Mouse (Mus musculus): ENCODE data around the gene Atg2a. TPM values are rescaled to one million over a fixed set of nuclear protein-coding genes. Genes with fewer than 3 reads are reported as not detected.
"Not testable (repeated sequence)": the region's sequence is repeated elsewhere in the genome, so short reads cannot be mapped to it uniquely, and the experiment has no call there.

Gene Atg2a
- total RNA-seq, 1 experiment from 2014 or later: 33.2 TPM

- ATAC-seq (replicated peaks; ENCODE audit: insufficient number of reproducible peaks, low FRiP score, low TSS enrichment, poor library complexity, severe bottlenecking): 0 out of 2 replicates have a peak, but pooled peaks have one; percentile 10
Measured at GRCm38 (mm10) chr19:6306137-6306551, 64.7 kb downstream of the Atg2a start, which contains the start of gene Cdc42bpg. Gene Cdc42bpg (plus strand): TSS chr19:6306456.

- peak; percentile 52 for ATAC-seq (replicated peaks; ENCODE audit: insufficient number of reproducible peaks, low FRiP score, low TSS enrichment, poor library complexity, severe bottlenecking)
Measured at GRCm38 (mm10) chr19:6306586-6306985, 65.1 kb downstream of the Atg2a start.

- no peak for ATAC-seq (replicated peaks; ENCODE audit: insufficient number of reproducible peaks, low FRiP score, low TSS enrichment, poor library complexity, severe bottlenecking)
Measured at GRCm38 (mm10) chr19:6307733-6308531, 66.5 kb downstream of the Atg2a start.

- ATAC-seq (replicated peaks; ENCODE audit: insufficient number of reproducible peaks, low FRiP score, low TSS enrichment, poor library complexity, severe bottlenecking): no peak
Measured at GRCm38 (mm10) chr19:6310181-6310580, 68.7 kb downstream of the Atg2a start.

GRCm38 (mm10) chr19:6311783-6312182 is 70.3 kb downstream of the Atg2a start:
- ATAC-seq (replicated peaks; ENCODE audit: insufficient number of reproducible peaks, low FRiP score, low TSS enrichment, poor library complexity, severe bottlenecking): not testable (repeated sequence)

Other genes with a start within 250 kb of the Atg2a start
- gene Capn1, start 225.8 kb upstream of the Atg2a start, total RNA-seq (2017): 45.8 to 78.2 TPM (median 59.2 TPM) in 3 replicates
- gene Syvn1, start 195.1 kb upstream of the Atg2a start, total RNA-seq (2017): 7.7 to 16.8 TPM (median 11.2 TPM) in 3 replicates
- 10.1 to 30.8 TPM (median 29.6 TPM) in 3 replicates for gene Mrpl49, start 183.9 kb upstream of the Atg2a start, total RNA-seq (2017)
- gene Fau, start 183.8 kb upstream of the Atg2a start, total RNA-seq (2017): 2,354 to 3,035 TPM (median 2,719 TPM) in 3 replicates
- 4.8 to 9.3 TPM (median 8.4 TPM) in 3 replicates for gene Znhit2, start 180.5 kb upstream of the Atg2a start, total RNA-seq (2017)
- gene Tm7sf2, start 173.3 kb upstream of the Atg2a start, total RNA-seq (2017): 5.5 to 18.5 TPM (median 8.9 TPM) in 3 replicates
- gene Vps51, start 164.4 kb upstream of the Atg2a start, total RNA-seq (2017): 61.1 to 80.8 TPM (median 75.6 TPM) in 3 replicates
- not detected in 3 replicates for gene Tmem262, start 161.6 kb upstream of the Atg2a start, total RNA-seq (2017)
- 0.43 TPM in 1 of 3 replicates, not detected in the others for gene Gm28374, start 159.4 kb upstream of the Atg2a start, total RNA-seq (2017)
- gene Zfpl1, start 156.7 kb upstream of the Atg2a start, total RNA-seq (2017): 29.3 to 49.8 TPM (median 34.6 TPM) in 3 replicates
- gene Cdca5, start 156.7 kb upstream of the Atg2a start, total RNA-seq (2017): 0.49 to 0.76 TPM (median 0.75 TPM) in 3 replicates
- gene AC131692.1, start 147.2 kb upstream of the Atg2a start, total RNA-seq (2017): 1.4 TPM in 1 of 3 replicates, not detected in the others
- 1.3 TPM in 1 of 3 replicates, not detected in the others for gene Naaladl1, start 135.9 kb upstream of the Atg2a start, total RNA-seq (2017)
- 2.1 to 2.6 TPM (median 2.1 TPM) in 3 replicates for gene Sac3d1, start 123.0 kb upstream of the Atg2a start, total RNA-seq (2017)
- gene Snx15, start 113.4 kb upstream of the Atg2a start, total RNA-seq (2017): 8.8 to 22.5 TPM (median 11.5 TPM) in 3 replicates
- gene Batf2, start 100.7 kb upstream of the Atg2a start, total RNA-seq (2017): 0.78 to 5.3 TPM (median 1.9 TPM) in 3 replicates
- 4.8 to 9.6 TPM (median 5.8 TPM) in 3 replicates for gene Arl2, start 100.1 kb upstream of the Atg2a start, total RNA-seq (2017)
- not detected in 3 replicates for gene Majin, start 57.3 kb upstream of the Atg2a start, total RNA-seq (2017)
- gene Gpha2, start 15.3 kb upstream of the Atg2a start, total RNA-seq (2017): not detected in 3 replicates
- gene Ppp2r5b, start 5.8 kb upstream of the Atg2a start, total RNA-seq (2017): 15.6 to 22.7 TPM (median 18.0 TPM) in 3 replicates
- gene Ehd1, start 35.1 kb downstream of the Atg2a start, total RNA-seq (2017): 40.8 to 62.5 TPM (median 59.6 TPM) in 3 replicates
- gene Cdc42bpg, start 64.8 kb downstream of the Atg2a start, total RNA-seq (2017): 1.9 to 4.3 TPM (median 2.2 TPM) in 3 replicates
- 14.1 to 22.5 TPM (median 17.8 TPM) in 3 replicates for gene Men1, start 93.3 kb downstream of the Atg2a start, total RNA-seq (2017)
- 119 to 200 TPM (median 169 TPM) in 3 replicates for gene Map4k2, start 99.5 kb downstream of the Atg2a start, total RNA-seq (2017)
- 222 to 393 TPM (median 317 TPM) in 3 replicates for gene Sf1, start 122.0 kb downstream of the Atg2a start, total RNA-seq (2017)
- 4.5 to 17.7 TPM (median 7.7 TPM) in 3 replicates for gene Pygm, start 142.7 kb downstream of the Atg2a start, total RNA-seq (2017)
- gene Rasgrp2, start 157.7 kb downstream of the Atg2a start, total RNA-seq (2017): 260 to 384 TPM (median 349 TPM) in 3 replicates
- not detected in 3 replicates for gene Nrxn2, start 177.1 kb downstream of the Atg2a start, total RNA-seq (2017)